Mouse (Mus musculus) thymus, adult 2 months (tissue): ENCODE measurements around the gene Med17. TPM values are rescaled to one million over a fixed set of nuclear protein-coding genes. Genes with fewer than 3 reads are reported as not detected.
"Not testable (repeated sequence)": the region's sequence is repeated elsewhere in the genome, so short reads cannot be mapped to it uniquely, and the experiment has no call there.

Experiments
- DNase-seq: peaks from one replicate; pipeline ENCODE4 v3.0.0; 2021
- H3K27ac ChIP-seq: fragments of 200-500 bp; 2 replicates; pipeline ENCODE4 v1.5.1; 2012; ENCODE audit warnings: low read length, control low read depth; ENCODE audit not compliant: control insufficient read depth, insufficient read depth
- H3K27me3 ChIP-seq: fragments of 200-500 bp; 2 replicates; pipeline ENCODE4 v1.6.1; 2012; ENCODE audit warnings: mild to moderate bottlenecking, low read length, moderate library complexity, mixed read lengths; ENCODE audit not compliant: control insufficient read depth, insufficient read depth
- H3K36me3 ChIP-seq: fragments of 200-500 bp; 2 replicates; pipeline ENCODE4 v1.6.1; 2012; ENCODE audit warnings: mild to moderate bottlenecking, low read length, moderate library complexity; ENCODE audit not compliant: control insufficient read depth, insufficient read depth
- H3K4me1 ChIP-seq: fragments of 200-500 bp; replicated peaks from 2 replicates; pipeline ENCODE4 v1.6.1; 2012; ENCODE audit warnings: low read length; ENCODE audit not compliant: control insufficient read depth, insufficient read depth
- H3K4me3 ChIP-seq: fragments of 200-500 bp; 2 replicates; pipeline ENCODE4 v1.5.1; 2012; ENCODE audit warnings: mild to moderate bottlenecking, low read length, control low read depth, moderate library complexity; ENCODE audit not compliant: control insufficient read depth, insufficient read depth
- CTCF ChIP-seq: fragments of 200-500 bp; IDR thresholded peaks from 2 replicates; pipeline ENCODE4 v1.5.1; 2012; ENCODE audit warnings: mild to moderate bottlenecking, control low read depth, low read length, moderate library complexity, borderline replicate concordance; ENCODE audit not compliant: control insufficient read depth, poor library complexity, insufficient read depth; ENCODE audit errors: extremely low read depth
- POLR2A ChIP-seq: fragments of 200-500 bp; IDR thresholded peaks from 2 replicates; pipeline ENCODE4 v1.6.1; 2012; ENCODE audit warnings: mild to moderate bottlenecking, low read length, control low read depth, moderate library complexity; ENCODE audit not compliant: control insufficient read depth, poor library complexity, insufficient read depth; ENCODE audit errors: extremely low read depth
- WGBS: fragments of 180-500 bp; shearing (Covaris S2); methylation state at CpG from one replicate; pipeline ENCODE4 v1.1.7; 2018; 5-methylcytosine and 5-hydroxymethylcytosine counted together
- polyA plus RNA-seq: library from polyadenylated mRNA; depleted of rRNA; stranded (reverse); fragments of >200 nt; gene quantifications from 2 replicates; pipeline ENCODE4 v1.2.3, GENCODE M21; 2012; rRNA removed

Med17 gene
- polyA plus RNA-seq: 50.7 and 58.8 TPM in 2 replicates

- H3K27me3 ChIP-seq: no peaks in the 10 kb centered on the region
- DNase-seq: peak; percentile 92
- peak within 1 kb of the TSS; percentile 8; the same call in 1 of the 2 replicates for H3K27ac ChIP-seq
- H3K36me3 ChIP-seq: peaks cover 13% of the 10 kb centered on the region
- peak; percentile 51; the same call in 1 of the 2 replicates for TF ChIP-seq CTCF
- no peak for TF ChIP-seq POLR2A
- peaks cover 5% of the 10 kb centered on the region for H3K4me1 ChIP-seq
- H3K4me3 ChIP-seq: peak within 1 kb of the TSS; percentile 71
- WGBS: under 1% methylated on average over 57 of the region's 57 CpGs
Observed at GRCm38 (mm10) chr9:15279649-15280490, at the start of gene Med17. Gene Med17 (minus strand): TSS chr9:15279931.

- 92% methylated on average over 2 of the region's 2 CpGs for WGBS
- peaks cover 52% of the 10 kb centered on the region for H3K36me3 ChIP-seq
Observed at GRCm38 (mm10) chr9:15318170-15318742, 38.5 kb upstream of the Med17 start.

GRCm38 (mm10) chr9:15317223-15318169 lies 37.8 kb upstream of the Med17 start:
- TF ChIP-seq POLR2A (no peak), CTCF (no peak)
- peaks cover 50% of the 10 kb centered on the region for H3K36me3 ChIP-seq
- 89% methylated on average over 5 of the region's 5 CpGs for WGBS

More at GRCm38 (mm10) chr9:15318170-15318742, 38.5 kb upstream of the Med17 start:
- Histone ChIP-seq H3K27ac (no peak overlapping the region), H3K4me1 (no peaks in the 10 kb centered on the region), H3K4me3 (no peak overlapping the region), H3K27me3 (no peaks in the 10 kb centered on the region)
- DNase-seq: no peak
- no peak for TF ChIP-seq CTCF
- no peak for TF ChIP-seq POLR2A

GRCm38 (mm10) chr9:15316296-15316695 lies 36.6 kb upstream of the Med17 start:
- H3K4me1 ChIP-seq, H3K27me3 ChIP-seq, H3K27ac ChIP-seq, DNase-seq, H3K4me3 ChIP-seq: not testable (repeated sequence)
- 100% methylated on average over 2 of the region's 2 CpGs for WGBS
- H3K36me3 ChIP-seq: peaks cover 57% of the 10 kb centered on the region

More at GRCm38 (mm10) chr9:15317223-15318169, 37.8 kb upstream of the Med17 start:
- no peak for DNase-seq
- no peak overlapping the region for H3K4me3 ChIP-seq
- H3K27ac ChIP-seq: no peak overlapping the region
- no peaks in the 10 kb centered on the region for H3K27me3 ChIP-seq
- no peaks in the 10 kb centered on the region for H3K4me1 ChIP-seq

GRCm38 (mm10) chr9:15314619-15315018 lies 34.9 kb upstream of the Med17 start:
- no peak overlapping the region for H3K27ac ChIP-seq
- TF ChIP-seq POLR2A (no peak), CTCF (no peak)
- 100% methylated on average over 1 of the region's 1 CpGs for WGBS
- no peaks in the 10 kb centered on the region for H3K27me3 ChIP-seq
- no peak for DNase-seq
- H3K36me3 ChIP-seq: peaks cover 74% of the 10 kb centered on the region
- no peak overlapping the region for H3K4me3 ChIP-seq
- H3K4me1 ChIP-seq: no peaks in the 10 kb centered on the region

GRCm38 (mm10) chr9:15313633-15314032 lies 33.9 kb upstream of the Med17 start:
- no peak for DNase-seq
- Histone ChIP-seq H3K36me3 (peaks cover 84% of the 10 kb centered on the region), H3K4me3 (no peak overlapping the region), H3K27me3 (no peaks in the 10 kb centered on the region), H3K27ac (no peak overlapping the region), H3K4me1 (no peaks in the 10 kb centered on the region)
- 91% methylated on average over 5 of the region's 5 CpGs for whole genome bisulfite sequencing
- no peak for TF ChIP-seq CTCF
- no peak for TF ChIP-seq POLR2A
